Mouse (Mus musculus) testis, adult 2 months (tissue): Measurements from ENCODE around the gene Scn1b.

Source experiments
- CTCF ChIP-seq: fragments of 200-500 bp; IDR thresholded peaks from 2 replicates; pipeline ENCODE4 v1.5.1; 2012; ENCODE audit warnings: low read depth, mild to moderate bottlenecking, inconsistent platforms, low read length, moderate library complexity; ENCODE audit not compliant: control insufficient read depth, insufficient read depth, insufficient replicate concordance
- POLR2A ChIP-seq: fragments of 200-500 bp; IDR thresholded peaks from 2 replicates; pipeline ENCODE4 v1.6.1; 2012; ENCODE audit warnings: low read depth, mild to moderate bottlenecking, inconsistent platforms, low read length, moderate library complexity; ENCODE audit not compliant: control insufficient read depth

GRCm38 (mm10) chr7:31096892-31097564 lies 29.8 kb downstream of the Scn1b start:
- TF ChIP-seq CTCF (no peak), POLR2A (no peak)
